Mouse (Mus musculus): ENCODE data around the gene Ripor1.

Ripor1 gene

GRCm38 (mm10) chr8:105604804-105605381, at the start of gene Ripor1:
Gene Ripor1, plus strand, starts transcription at chr8:105605255.
- under 1% methylated on average over 40 of the region's 42 CpGs for WGBS

GRCm38 (mm10) chr8:105562863-105563262, 42.2 kb upstream of the Ripor1 start:
- WGBS, result 64% methylated on average over 3 of the region's 3 CpGs

- WGBS, result 76% methylated on average over 1 of the region's 1 CpGs
These were observed 41.2 kb upstream of the Ripor1 start for GRCm38 (mm10) chr8:105563871-105564270.

GRCm38 (mm10) chr8:105564573-105565229, 40.4 kb upstream of the Ripor1 start:
- WGBS, result 66% methylated on average over 9 of the region's 9 CpGs

- WGBS, result under 1% methylated on average over 31 of the region's 31 CpGs
These were observed 39.6 kb upstream of the Ripor1 start for GRCm38 (mm10) chr8:105565401-105565881.

GRCm38 (mm10) chr8:105565952-105566702, 38.9 kb upstream of the Ripor1 start, which contains the start of gene Atp6v0d1:
Gene Atp6v0d1, minus strand, starts transcription at chr8:105566047.
- 1% methylated on average over 51 of the region's 53 CpGs for WGBS

GRCm38 (mm10) chr8:105566703-105567595, 38.1 kb upstream of the Ripor1 start:
- WGBS, result 26% methylated on average over 27 of the region's 27 CpGs

GRCm38 (mm10) chr8:105571810-105572209, 33.2 kb upstream of the Ripor1 start:
- WGBS, result 59% methylated on average over 9 of the region's 9 CpGs

GRCm38 (mm10) chr8:105574741-105575140, 30.3 kb upstream of the Ripor1 start:
- 58% methylated on average over 6 of the region's 6 CpGs for WGBS

GRCm38 (mm10) chr8:105575538-105575937, 29.5 kb upstream of the Ripor1 start:
- 23% methylated on average over 3 of the region's 3 CpGs for WGBS

GRCm38 (mm10) chr8:105579719-105580118, 25.3 kb upstream of the Ripor1 start:
- WGBS, result 62% methylated on average over 3 of the region's 3 CpGs

GRCm38 (mm10) chr8:105592431-105592830, 12.6 kb upstream of the Ripor1 start:
- 64% methylated on average over 2 of the region's 2 CpGs for WGBS

- WGBS, result 15% methylated on average over 15 of the region's 15 CpGs
These were observed 11.2 kb upstream of the Ripor1 start for GRCm38 (mm10) chr8:105593859-105594258.

GRCm38 (mm10) chr8:105594451-105595242, 10.4 kb upstream of the Ripor1 start:
- WGBS, result 86% methylated on average over 18 of the region's 18 CpGs

GRCm38 (mm10) chr8:105596362-105597034, 8.6 kb upstream of the Ripor1 start:
- 8% methylated on average over 14 of the region's 14 CpGs for WGBS

GRCm38 (mm10) chr8:105598777-105599176, 6.3 kb upstream of the Ripor1 start:
- 89% methylated on average over 6 of the region's 6 CpGs for WGBS

GRCm38 (mm10) chr8:105601301-105601700, 3.8 kb upstream of the Ripor1 start:
- WGBS, result 80% methylated on average over 5 of the region's 5 CpGs

- 97% methylated on average over 2 of the region's 3 CpGs for WGBS
These were observed 2.5 kb upstream of the Ripor1 start for GRCm38 (mm10) chr8:105602540-105602939.

- under 1% methylated on average over 39 of the region's 39 CpGs for WGBS
These were observed 585 bp downstream of the Ripor1 start for GRCm38 (mm10) chr8:105605491-105606188.
